Mouse (Mus musculus) CH12.LX (cell line): ENCODE data around the gene Mmrn2. TPM values are rescaled to one million over a fixed set of nuclear protein-coding genes. Genes with fewer than 3 reads are reported as not detected.

ENCODE experiments used
- DNase-seq: peaks from one replicate; pipeline ENCODE4 v3.0.0-alpha.2; 2013; ENCODE audit errors: extremely low read depth
- H3K27ac ChIP-seq: 2 replicates; pipeline ENCODE4 v1.5.1; 2012; ENCODE audit warnings: low read depth, mild to moderate bottlenecking, control low read depth, moderate library complexity; ENCODE audit not compliant: insufficient read depth
- H3K27me3 ChIP-seq: replicated peaks from 2 replicates; pipeline ENCODE3; 2012; ENCODE audit warnings: inconsistent platforms
- H3K36me3 ChIP-seq, 2 experiments: replicated peaks in 1 of 2; 2 replicates each; pipeline versions ENCODE3 to v1.6.1; 2012; ENCODE audit warnings: inconsistent platforms in 1 of 2, low read length in 1 of 2, mild to moderate bottlenecking in 1 of 2, mixed read lengths in 1 of 2, moderate library complexity in 1 of 2; ENCODE audit not compliant: control insufficient read depth in 1 of 2, insufficient read depth in 1 of 2
- H3K4me1 ChIP-seq, 2 experiments: 2 replicates each; pipeline ENCODE4 v1.6.1; 2012; ENCODE audit warnings: inconsistent platforms in 1 of 2, moderate library complexity in 1 of 2; ENCODE audit not compliant: insufficient read depth in 2 of 2, control insufficient read depth in 1 of 2
- H3K4me2 ChIP-seq: 2 replicates; pipeline ENCODE4 v1.6.1; 2012; ENCODE audit warnings: low read depth, mild to moderate bottlenecking, control low read depth; ENCODE audit not compliant: poor library complexity, insufficient read depth, severe bottlenecking
- H3K4me3 ChIP-seq, 3 experiments: fragments of 150-350 bp in 1 of 3; sonication (generic) in 1 of 3; replicated peaks in 1 of 3; 2 replicates each; pipeline versions ENCODE3 to v1.5.1; 2011 to 2012; ENCODE audit warnings: low read depth in 2 of 3, low read length in 2 of 3, mild to moderate bottlenecking in 2 of 3, moderate library complexity in 2 of 3, control low read depth in 1 of 3, improper control_type of control experiment in 1 of 3, inconsistent platforms in 1 of 3, mixed read lengths in 1 of 3; ENCODE audit not compliant: poor library complexity in 1 of 3
- H3K79me2 ChIP-seq: replicated peaks from 2 replicates; pipeline ENCODE4 v1.6.1; 2012; ENCODE audit warnings: mild to moderate bottlenecking, moderate library complexity; ENCODE audit not compliant: control insufficient read depth, poor library complexity, insufficient read depth, severe bottlenecking; ENCODE audit errors: extremely low read depth
- H3K9ac ChIP-seq: 2 replicates; pipeline ENCODE4 v1.6.1; 2012; ENCODE audit warnings: low read depth, mild to moderate bottlenecking, control low read depth, moderate library complexity; ENCODE audit not compliant: insufficient read depth
- H3K9me3 ChIP-seq: replicated peaks from 2 replicates; pipeline ENCODE3; 2012; ENCODE audit warnings: low read length, inconsistent platforms, mixed read lengths
- CHD2 ChIP-seq: IDR thresholded peaks from 2 replicates; pipeline ENCODE4 v1.6.1; 2011; ENCODE audit warnings: low read length, improper control_type of control experiment
- CTCF ChIP-seq, 2 experiments: IDR thresholded peaks in 1 of 2; conservative IDR thresholded peaks in 1 of 2; 2 replicates each; pipeline ENCODE4 v1.5.1; 2011 to 2012; ENCODE audit warnings: low read depth in 2 of 2, low read length in 2 of 2, improper control_type of control experiment in 1 of 2, inconsistent platforms in 1 of 2, mild to moderate bottlenecking in 1 of 2, moderate library complexity in 1 of 2
- EP300 ChIP-seq: IDR thresholded peaks from 2 replicates; pipeline ENCODE4 v1.6.1; 2011; ENCODE audit warnings: low read length, improper control_type of control experiment
- ETS1 ChIP-seq: conservative IDR thresholded peaks from 2 replicates; pipeline ENCODE4 v1.6.1; 2012; ENCODE audit warnings: low read depth, mild to moderate bottlenecking, inconsistent platforms, low read length, improper control_type of control experiment, moderate library complexity
- GABPA ChIP-seq: IDR thresholded peaks from 2 replicates; pipeline ENCODE4 v1.6.1; 2012; ENCODE audit warnings: low read depth, low read length, improper control_type of control experiment, inconsistent platforms; ENCODE audit not compliant: insufficient replicate concordance
- HCFC1 ChIP-seq: IDR thresholded peaks from 2 replicates; pipeline ENCODE4 v1.6.1; 2012; ENCODE audit warnings: low read depth, mild to moderate bottlenecking, inconsistent platforms, low read length, improper control_type of control experiment
- IRF4 ChIP-seq: IDR thresholded peaks from 2 replicates; pipeline ENCODE4 v1.6.1; 2014; ENCODE audit warnings: low read depth, mild to moderate bottlenecking, inconsistent platforms, low read length, improper control_type of control experiment
- MAX ChIP-seq: IDR thresholded peaks from 2 replicates; pipeline ENCODE4 v1.6.1; 2011; ENCODE audit warnings: low read length, improper control_type of control experiment
- MEF2A ChIP-seq: IDR thresholded peaks from 2 replicates; pipeline ENCODE4 v1.6.1; 2014; ENCODE audit warnings: low read depth, mild to moderate bottlenecking, inconsistent platforms, low read length, improper control_type of control experiment, borderline replicate concordance
- MXI1 ChIP-seq: IDR thresholded peaks from 2 replicates; pipeline ENCODE4 v1.6.1; 2011; ENCODE audit warnings: mild to moderate bottlenecking, low read depth, low read length, improper control_type of control experiment
- NELFE ChIP-seq: IDR thresholded peaks from 2 replicates; pipeline ENCODE4 v1.6.1; 2011; ENCODE audit warnings: low read depth, low read length, improper control_type of control experiment
- PAX5 ChIP-seq: IDR thresholded peaks from 2 replicates; pipeline ENCODE4 v1.6.1; 2012; ENCODE audit warnings: low read length, inconsistent platforms, mixed read lengths
- POLR2A ChIP-seq: IDR thresholded peaks from 2 replicates; pipeline ENCODE4 v1.6.1; 2011; ENCODE audit warnings: low read depth, mild to moderate bottlenecking, improper control_type of control experiment, low read length
- RAD21 ChIP-seq: IDR thresholded peaks from 2 replicates; pipeline ENCODE4 v1.6.1; 2011; ENCODE audit warnings: low read depth, mild to moderate bottlenecking, low read length, improper control_type of control experiment, moderate library complexity
- RCOR1 ChIP-seq: conservative IDR thresholded peaks from 2 replicates; pipeline ENCODE4 v1.6.1; 2012; ENCODE audit warnings: low read depth, mild to moderate bottlenecking, inconsistent platforms, low read length, improper control_type of control experiment
- SMC3 ChIP-seq: IDR thresholded peaks from 2 replicates; pipeline ENCODE4 v1.6.1; 2011; ENCODE audit warnings: low read depth, low read length, improper control_type of control experiment
- USF1 ChIP-seq: IDR thresholded peaks from 2 replicates; pipeline ENCODE4 v1.6.1; 2014; ENCODE audit warnings: low read depth, mild to moderate bottlenecking, inconsistent platforms, low read length, improper control_type of control experiment
- USF2 ChIP-seq: conservative IDR thresholded peaks from 2 replicates; pipeline ENCODE4 v1.6.1; 2011; ENCODE audit warnings: low read depth, low read length, improper control_type of control experiment
- ZC3H11A ChIP-seq: IDR thresholded peaks from 2 replicates; pipeline ENCODE4 v1.6.1; 2012; ENCODE audit warnings: low read depth, mild to moderate bottlenecking, inconsistent platforms, low read length, improper control_type of control experiment
- ZMIZ1 ChIP-seq: IDR thresholded peaks from 2 replicates; pipeline ENCODE4 v1.6.1; 2012; ENCODE audit warnings: low read depth, mild to moderate bottlenecking, inconsistent platforms, low read length, improper control_type of control experiment
- ZNF384 ChIP-seq: IDR thresholded peaks from 2 replicates; pipeline ENCODE4 v1.6.1; 2012; ENCODE audit warnings: low read depth, low read length, improper control_type of control experiment, inconsistent platforms
- dilution Hi-C: fragments of 300-500 bp; cut with MboI; formaldehyde crosslinking; loops from 2 replicates; pipeline ENCODE4 v1.14.3; 2020; ENCODE audit warnings: low sequenced_read_pairs; ENCODE audit not compliant: extremely low pct_unique_long_range_greater_than_20kb, extremely low pct_ligation_motif_present
- in situ Hi-C: fragments of 300-500 bp; cut with MboI; formaldehyde crosslinking; loops from 3 replicates; pipeline ENCODE4 v1.14.3; 2019; ENCODE audit warnings: low sequenced_read_pairs, low pct_ligation_motif_present, low pct_unique_long_range_greater_than_20kb, mixed read lengths
- polyA plus RNA-seq: library from polyadenylated mRNA; unstranded; fragments of >175 nt; gene quantifications from 2 replicates; pipeline ENCODE4 v1.2.1, GENCODE M21; 2012; ENCODE audit warnings: low read depth; ENCODE audit not compliant: insufficient read length
- total RNA-seq, 2 experiments: library from RNA; depleted of rRNA; stranded (reverse); fragments of 300-350 nt in 1 of 2; fragments of >200 nt in 1 of 2; gene quantifications; 2 replicates each; pipeline ENCODE4 v1.2.3; 2012 to 2014

Mmrn2 gene
- total and polyA plus RNA-seq, 3 experiments, result 0.06 TPM; not detected in 2

DNA sequence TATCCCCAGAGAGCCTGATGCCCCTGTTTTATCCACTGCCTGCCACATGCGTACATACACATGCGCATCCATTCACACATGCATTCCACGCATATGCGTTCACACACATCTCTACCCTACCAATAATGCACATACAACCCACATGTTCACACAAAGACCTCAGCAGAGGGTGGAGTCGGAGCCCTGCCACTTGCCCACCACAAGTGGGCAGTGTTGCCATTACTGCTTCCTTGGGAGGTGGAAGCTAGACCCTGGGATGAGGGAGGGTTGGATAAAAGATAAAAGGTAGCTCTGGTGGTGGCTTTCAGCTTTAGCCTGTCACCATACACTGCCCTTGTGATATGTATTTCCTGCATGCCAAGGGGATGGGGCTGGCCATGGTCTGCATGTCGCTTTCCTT, 2.6 kb upstream of the Mmrn2 start:
- dilution Hi-C loops, result no loop called here
- peak; percentile 34 for DNase-seq
- no peaks in the 10 kb centered on the region for H3K79me2 ChIP-seq
- H3K9me3 ChIP-seq, result no peaks in the 10 kb centered on the region
- H3K9ac ChIP-seq, result no peak overlapping the region
- in situ Hi-C loops, result loop anchor here (10.0 kb wide), 2 partner anchors 192 to 288 kb away; partner anchors contain the start of gene Anxa8
- no peak overlapping the region for H3K27ac ChIP-seq
- no peak overlapping the region for H3K4me3 ChIP-seq
- H3K36me3 ChIP-seq, result no peaks in the 10 kb centered on the region
- no peak overlapping the region for H3K4me2 ChIP-seq
- H3K27me3 ChIP-seq, result no peaks in the 10 kb centered on the region
- no peaks in the 10 kb centered on the region for H3K4me1 ChIP-seq
- TF ChIP-seq RAD21, result peak; percentile 61
- peak; percentile 66 to 77 for TF ChIP-seq CTCF (conservative IDR thresholded peaks at IDR 0.05 in 1 of 2, IDR thresholded peaks at IDR 0.05 in 1 of 2; ENCODE audit: low read depth in 2 of 2, low read length in 2 of 2)
- TF ChIP-seq SMC3, result peak; percentile 73
- no peak for TF ChIP-seq ZNF384

DNA sequence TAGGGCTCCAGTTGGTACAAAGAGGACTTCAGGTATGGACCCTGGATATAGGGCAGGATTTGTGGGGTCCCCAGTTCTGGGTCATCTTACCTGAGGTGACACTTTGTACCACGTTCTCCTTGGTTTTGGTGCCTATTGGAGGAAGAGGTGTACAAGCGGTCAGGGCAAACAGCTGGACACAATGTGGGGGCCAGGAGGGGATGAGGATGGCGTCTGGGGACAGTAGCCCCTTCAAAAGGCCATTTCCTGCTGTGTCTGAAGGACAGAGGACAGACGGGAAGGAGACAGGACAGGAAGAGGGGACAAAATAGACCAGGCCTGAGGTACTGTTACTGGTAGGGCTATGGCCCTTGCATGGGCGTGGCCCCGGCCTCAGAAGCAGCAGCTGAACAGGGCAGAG, 1.7 kb upstream of the Mmrn2 start:
- Histone ChIP-seq H3K36me3 (no peaks in the 10 kb centered on the region), H3K27me3 (no peaks in the 10 kb centered on the region), H3K4me1 (peaks cover 2 to 5% of the 10 kb centered on the region in 2 experiments), H3K9ac (no peak overlapping the region), H3K4me3 (no peak overlapping the region), H3K79me2 (no peaks in the 10 kb centered on the region), H3K27ac (no peak overlapping the region), H3K4me2 (no peak overlapping the region), H3K9me3 (no peaks in the 10 kb centered on the region)
- dilution Hi-C loops, result no loop called here
- DNase-seq, result no peak
- in situ Hi-C loops, result loop anchor here (10.0 kb wide), 2 partner anchors 191 to 289 kb away; partner anchors contain the start of gene Anxa8
- no peak for TF ChIP-seq RCOR1
- no peak for TF ChIP-seq ETS1
- no peak for TF ChIP-seq NELFE
- no peak for TF ChIP-seq PAX5
- no peak for TF ChIP-seq MAX

DNA sequence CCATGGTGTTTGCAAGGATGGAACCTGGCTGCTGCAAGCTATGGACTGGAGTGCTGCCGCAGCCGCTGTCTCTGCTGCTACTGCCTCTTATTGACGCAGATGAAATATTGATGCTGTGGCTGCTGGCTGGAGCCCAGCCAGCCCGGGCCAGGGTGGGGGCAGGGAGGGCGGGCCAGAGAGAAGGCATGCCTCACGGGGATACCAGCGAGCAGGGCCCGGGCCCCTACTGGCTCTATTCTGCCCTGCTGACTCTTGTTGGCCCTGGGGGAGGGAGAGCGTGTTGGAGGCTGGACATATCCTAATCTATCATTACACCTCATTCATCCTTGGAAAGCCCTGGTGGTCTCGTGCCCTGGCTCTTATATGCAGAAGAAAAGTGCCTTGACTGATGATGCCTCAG, 688 bp upstream of the Mmrn2 start, which contains the start of gene Sncg:
Sncg (minus strand) TSS at position 213 of the 400 bp plus-strand sequence.
- no peak within 1 kb of the TSS for H3K9ac ChIP-seq
- no peaks in the 10 kb centered on the region for H3K36me3 ChIP-seq
- no peak within 1 kb of the TSS for H3K27ac ChIP-seq
- in situ Hi-C loops (loop anchor here (10.0 kb wide), 2 partner anchors 190 to 290 kb away; partner anchors contain the start of gene Anxa8), dilution Hi-C loops (no loop called here)
- no peaks in the 10 kb centered on the region for H3K27me3 ChIP-seq
- H3K9me3 ChIP-seq, result no peaks in the 10 kb centered on the region
- H3K4me3 ChIP-seq, result no peak within 1 kb of the TSS
- TF ChIP-seq EP300, result no peak
- no peak for TF ChIP-seq POLR2A
- no peak for TF ChIP-seq MEF2A
- no peak for TF ChIP-seq ZC3H11A
- no peak for TF ChIP-seq SMC3
- no peak for TF ChIP-seq MXI1
- no peak for TF ChIP-seq MAX
- TF ChIP-seq HCFC1, result no peak
- no peak for TF ChIP-seq ZMIZ1
- TF ChIP-seq USF1, result no peak
- TF ChIP-seq GABPA, result no peak
- no peak for TF ChIP-seq RAD21
- no peak for TF ChIP-seq USF2
- TF ChIP-seq CHD2, result no peak
- no peak for TF ChIP-seq IRF4
- no peak for TF ChIP-seq NELFE
- no peak within 1 kb of the TSS for H3K4me2 ChIP-seq
- peaks cover 9 to 14% of the 10 kb centered on the region in 2 experiments for H3K4me1 ChIP-seq
- H3K79me2 ChIP-seq, result no peaks in the 10 kb centered on the region
- DNase-seq, result no peak
